Mouse (Mus musculus) liver, embryonic 12.5 days (tissue): ENCODE data around the gene Cyth3. TPM values are rescaled to one million over a fixed set of nuclear protein-coding genes. Genes with fewer than 3 reads are reported as not detected.

Experiments
- ATAC-seq: fragments of 200-750 bp; cut with Nextera tagmentation; 2 replicates; pipeline ENCODE4 v1.8.0; 2017; ENCODE audit warnings: moderate number of reproducible peaks, mild to moderate bottlenecking, moderate library complexity
- H3K27ac ChIP-seq: fragments of 300-500 bp; sonication (generic); 2 replicates; pipeline ENCODE4 v1.5.1; 2016; ENCODE audit warnings: mild to moderate bottlenecking
- H3K27me3 ChIP-seq: fragments of 300-500 bp; sonication (generic); replicated peaks from 2 replicates; pipeline ENCODE4 v1.6.1; 2016; ENCODE audit warnings: mild to moderate bottlenecking, moderate library complexity
- H3K36me3 ChIP-seq: fragments of 300-500 bp; sonication (generic); 2 replicates; pipeline ENCODE4 v1.6.1; 2016; ENCODE audit warnings: mild to moderate bottlenecking, moderate library complexity
- H3K4me1 ChIP-seq: fragments of 300-500 bp; sonication (generic); 2 replicates; pipeline ENCODE4 v1.6.1; 2016
- H3K4me2 ChIP-seq: fragments of 300-500 bp; sonication (generic); 2 replicates; pipeline ENCODE4 v1.6.1; 2016; ENCODE audit warnings: mild to moderate bottlenecking, moderate library complexity
- H3K4me3 ChIP-seq: fragments of 300-500 bp; sonication (generic); 2 replicates; pipeline ENCODE4 v1.5.1; 2016; ENCODE audit warnings: mild to moderate bottlenecking, moderate library complexity
- H3K9ac ChIP-seq: fragments of 300-500 bp; sonication (generic); 2 replicates; pipeline ENCODE4 v1.6.1; 2016; ENCODE audit warnings: mild to moderate bottlenecking, moderate library complexity
- H3K9me3 ChIP-seq: fragments of 300-500 bp; sonication (generic); replicated peaks from 2 replicates; pipeline ENCODE4 v1.6.1; 2016; ENCODE audit warnings: mild to moderate bottlenecking, moderate library complexity
- WGBS: fragments of 180-500 bp; shearing (Covaris S2); methylation state at CpG from one replicate; pipeline ENCODE4 v1.1.7; 2016; ENCODE audit not compliant: insufficient replicate concordance; 5-methylcytosine and 5-hydroxymethylcytosine counted together
- polyA plus RNA-seq: library from polyadenylated mRNA; unstranded; fragments of >200 nt; fragmentation: Nextera tagmentation; extraction: Ambion mirVana; gene quantifications from 2 replicates; pipeline ENCODE4 v1.2.1, GENCODE M21; 2016

The Cyth3 gene
- polyA plus RNA-seq, 1 experiment from 2014 or later, result 46.0 TPM

GRCm38 (mm10) chr5:143593563-143594146, 28.6 kb upstream of the Cyth3 start:
- Histone ChIP-seq H3K9ac (no peak overlapping the region), H3K9me3 (no peaks in the 10 kb centered on the region), H3K4me1 (no peaks in the 10 kb centered on the region), H3K4me3 (no peak overlapping the region), H3K27ac (no peak overlapping the region), H3K4me2 (no peak overlapping the region), H3K27me3 (no peaks in the 10 kb centered on the region), H3K36me3 (no peaks in the 10 kb centered on the region)
- WGBS, result 73% methylated on average over 11 of the region's 11 CpGs
- no peak for ATAC-seq

GRCm38 (mm10) chr5:143594291-143595065, 27.8 kb upstream of the Cyth3 start:
- Histone ChIP-seq H3K9ac (no peak overlapping the region), H3K4me2 (no peak overlapping the region), H3K4me3 (no peak overlapping the region), H3K27ac (no peak overlapping the region), H3K36me3 (no peaks in the 10 kb centered on the region), H3K4me1 (no peaks in the 10 kb centered on the region), H3K9me3 (no peaks in the 10 kb centered on the region), H3K27me3 (no peaks in the 10 kb centered on the region)
- 68% methylated on average over 3 of the region's 3 CpGs for WGBS
- ATAC-seq, result no peak

- ATAC-seq, result no peak
- Histone ChIP-seq H3K9me3 (no peaks in the 10 kb centered on the region), H3K27ac (no peak overlapping the region), H3K36me3 (no peaks in the 10 kb centered on the region), H3K4me2 (no peak overlapping the region), H3K27me3 (no peaks in the 10 kb centered on the region; the same call in 1 of the 2 replicates), H3K4me1 (no peaks in the 10 kb centered on the region), H3K9ac (no peak overlapping the region), H3K4me3 (no peak overlapping the region)
- WGBS, result 69% methylated on average over 10 of the region's 10 CpGs
Observed at GRCm38 (mm10) chr5:143602051-143602450, 20.2 kb upstream of the Cyth3 start.

- no peak overlapping the region for H3K4me2 ChIP-seq
- H3K9me3 ChIP-seq, result no peaks in the 10 kb centered on the region
- no peaks in the 10 kb centered on the region for H3K36me3 ChIP-seq
- H3K27ac ChIP-seq, result no peak overlapping the region
- no peak overlapping the region; the same call in 1 of the 2 replicates for H3K9ac ChIP-seq
- H3K4me1 ChIP-seq, result no peaks in the 10 kb centered on the region
- no peak overlapping the region for H3K4me3 ChIP-seq
- no peak for ATAC-seq
- 69% methylated on average over 7 of the region's 7 CpGs for WGBS
- H3K27me3 ChIP-seq, result peaks cover 15% of the 10 kb centered on the region; the same call in 1 of the 2 replicates
Observed at GRCm38 (mm10) chr5:143604157-143604774, 18.0 kb upstream of the Cyth3 start.

GRCm38 (mm10) chr5:143606756-143607155, 15.5 kb upstream of the Cyth3 start:
- Histone ChIP-seq H3K27me3 (peaks cover 24% of the 10 kb centered on the region; the same call in 1 of the 2 replicates), H3K9me3 (no peaks in the 10 kb centered on the region), H3K27ac (no peak overlapping the region), H3K36me3 (no peaks in the 10 kb centered on the region), H3K4me1 (no peaks in the 10 kb centered on the region), H3K9ac (no peak overlapping the region), H3K4me2 (no peak overlapping the region), H3K4me3 (no peak overlapping the region)
- 72% methylated on average over 10 of the region's 10 CpGs for WGBS
- no peak for ATAC-seq

- no peak overlapping the region for H3K4me2 ChIP-seq
- 81% methylated on average over 10 of the region's 10 CpGs for WGBS
- H3K9ac ChIP-seq, result no peak overlapping the region
- peaks cover 24% of the 10 kb centered on the region; the same call in 1 of the 2 replicates for H3K27me3 ChIP-seq
- H3K27ac ChIP-seq, result no peak overlapping the region
- no peak overlapping the region for H3K4me3 ChIP-seq
- no peaks in the 10 kb centered on the region for H3K36me3 ChIP-seq
- H3K9me3 ChIP-seq, result no peaks in the 10 kb centered on the region
- no peak for ATAC-seq
- H3K4me1 ChIP-seq, result no peaks in the 10 kb centered on the region
Observed at GRCm38 (mm10) chr5:143608175-143608574, 14.1 kb upstream of the Cyth3 start.

GRCm38 (mm10) chr5:143611954-143612353, 10.3 kb upstream of the Cyth3 start:
- Histone ChIP-seq H3K4me1 (peaks cover 4% of the 10 kb centered on the region; the same call in 1 of the 2 replicates), H3K9ac (no peak overlapping the region), H3K36me3 (no peaks in the 10 kb centered on the region), H3K27me3 (peaks cover 24% of the 10 kb centered on the region; the same call in 1 of the 2 replicates), H3K9me3 (no peaks in the 10 kb centered on the region), H3K4me2 (no peak overlapping the region), H3K4me3 (no peak overlapping the region), H3K27ac (no peak overlapping the region)
- ATAC-seq, result no peak
- 63% methylated on average over 7 of the region's 7 CpGs for WGBS

GRCm38 (mm10) chr5:143613265-143613664, 9.0 kb upstream of the Cyth3 start:
- ATAC-seq, result no peak
- Histone ChIP-seq H3K4me2 (no peak overlapping the region), H3K4me1 (peaks cover 15% of the 10 kb centered on the region), H3K9ac (no peak overlapping the region), H3K4me3 (no peak overlapping the region), H3K36me3 (no peaks in the 10 kb centered on the region), H3K9me3 (no peaks in the 10 kb centered on the region), H3K27me3 (peaks cover 20% of the 10 kb centered on the region; the same call in 1 of the 2 replicates), H3K27ac (no peak overlapping the region)
- 58% methylated on average over 4 of the region's 4 CpGs for WGBS

- no peak overlapping the region for H3K9ac ChIP-seq
- H3K4me2 ChIP-seq, result no peak overlapping the region
- no peak overlapping the region for H3K27ac ChIP-seq
- H3K4me3 ChIP-seq, result no peak overlapping the region
- H3K36me3 ChIP-seq, result no peaks in the 10 kb centered on the region
- H3K27me3 ChIP-seq, result peaks cover 7% of the 10 kb centered on the region; the same call in 1 of the 2 replicates
- peaks cover 27% of the 10 kb centered on the region for H3K4me1 ChIP-seq
- H3K9me3 ChIP-seq, result no peaks in the 10 kb centered on the region
- 52% methylated on average over 5 of the region's 5 CpGs for WGBS
- ATAC-seq, result no peak
Observed at GRCm38 (mm10) chr5:143614519-143614918, 7.7 kb upstream of the Cyth3 start.

GRCm38 (mm10) chr5:143615353-143615752, 6.9 kb upstream of the Cyth3 start:
- 70% methylated on average over 2 of the region's 2 CpGs for WGBS
- H3K27ac ChIP-seq, result no peak overlapping the region
- H3K9ac ChIP-seq, result no peak overlapping the region
- no peak overlapping the region for H3K4me3 ChIP-seq
- H3K4me1 ChIP-seq, result peaks cover 29% of the 10 kb centered on the region
- H3K4me2 ChIP-seq, result no peak overlapping the region
- no peaks in the 10 kb centered on the region for H3K36me3 ChIP-seq
- H3K27me3 ChIP-seq, result no peaks in the 10 kb centered on the region
- H3K9me3 ChIP-seq, result no peaks in the 10 kb centered on the region
- ATAC-seq, result no peak

- 0 out of 2 replicates have a peak overlapping the region, but pooled peaks have one; percentile 10 for H3K27ac ChIP-seq
- 78% methylated on average over 4 of the region's 4 CpGs for WGBS
Observed at GRCm38 (mm10) chr5:143616116-143616515, 6.1 kb upstream of the Cyth3 start.

More at GRCm38 (mm10) chr5:143616116-143616515, 6.1 kb upstream of the Cyth3 start:
- Histone ChIP-seq H3K4me1 (peaks cover 36% of the 10 kb centered on the region), H3K9ac (no peak overlapping the region), H3K27me3 (no peaks in the 10 kb centered on the region), H3K36me3 (no peaks in the 10 kb centered on the region), H3K4me2 (no peak overlapping the region), H3K9me3 (no peaks in the 10 kb centered on the region), H3K4me3 (no peak overlapping the region)
- ATAC-seq, result no peak
